Mouse (Mus musculus): ENCODE data around the gene 1700042G07Rik. TPM values are rescaled to one million over a fixed set of nuclear protein-coding genes. Genes with fewer than 3 reads are reported as not detected.

1700042G07Rik gene
- polyA plus RNA-seq, 1 experiment from 2014 or later: not detected

GRCm38 (mm10) chr4:116222843-116223119 is 49.6 kb downstream of the 1700042G07Rik start:
- H3K36me3 ChIP-seq (ENCODE audit: control insufficient read depth, insufficient read depth, low read length): no peaks in the 10 kb centered on the region
- peak overlapping the region; percentile 100 for H3K27ac ChIP-seq (ENCODE audit: low read length)
- no peak for ATAC-seq
- H3K4me2 ChIP-seq (ENCODE audit: low read length): peak overlapping the region; percentile 47
- H3K9me3 ChIP-seq (replicated peaks; ENCODE audit: control insufficient read depth, low read length, poor library complexity, severe bottlenecking): no peaks in the 10 kb centered on the region
- H3K4me3 ChIP-seq (ENCODE audit: low read depth, low read length): peak overlapping the region; percentile 52
- H3K9ac ChIP-seq (ENCODE audit: low read depth, low read length): peak overlapping the region; percentile 76
- no peaks in the 10 kb centered on the region for H3K27me3 ChIP-seq (ENCODE audit: control insufficient read depth, insufficient read depth, low read depth, low read length)
- WGBS: under 1% methylated on average over 6 of the region's 6 CpGs
- H3K4me1 ChIP-seq (ENCODE audit: control insufficient read depth, insufficient read depth, low read length): peaks cover 16% of the 10 kb centered on the region

Other genes starting within 250 kb of the 1700042G07Rik start
- gene Dmbx1, start 233.4 kb upstream of the 1700042G07Rik start, polyA plus RNA-seq (2015; fragmentation: Nextera tagmentation; extraction: Ambion mirVana): 6.1 and 12.0 TPM in 2 replicates
- 25.9 and 27.3 TPM in 2 replicates for gene Faah, start 155.4 kb upstream of the 1700042G07Rik start, polyA plus RNA-seq (2015; fragmentation: Nextera tagmentation; extraction: Ambion mirVana)
- gene Nsun4, start 119.5 kb upstream of the 1700042G07Rik start, polyA plus RNA-seq (2015; fragmentation: Nextera tagmentation; extraction: Ambion mirVana): 9.9 and 11.3 TPM in 2 replicates
- gene Uqcrh, start 98.3 kb upstream of the 1700042G07Rik start, polyA plus RNA-seq (2015; fragmentation: Nextera tagmentation; extraction: Ambion mirVana): 367 and 376 TPM in 2 replicates
- 73.7 and 74.6 TPM in 2 replicates for gene Lrrc41, start 98.1 kb upstream of the 1700042G07Rik start, polyA plus RNA-seq (2015; fragmentation: Nextera tagmentation; extraction: Ambion mirVana)
- 4.6 and 6.1 TPM in 2 replicates for gene Rad54l, start 49.7 kb upstream of the 1700042G07Rik start, polyA plus RNA-seq (2015; fragmentation: Nextera tagmentation; extraction: Ambion mirVana)
- 63.1 and 68.8 TPM in 2 replicates for gene Pomgnt1, start 49.5 kb upstream of the 1700042G07Rik start, polyA plus RNA-seq (2015; fragmentation: Nextera tagmentation; extraction: Ambion mirVana)
- 2.1 and 3.1 TPM in 2 replicates for gene Lurap1, start 22.0 kb upstream of the 1700042G07Rik start, polyA plus RNA-seq (2015; fragmentation: Nextera tagmentation; extraction: Ambion mirVana)
- not detected in 2 replicates for gene Tspan1, start 5.8 kb upstream of the 1700042G07Rik start, polyA plus RNA-seq (2015; fragmentation: Nextera tagmentation; extraction: Ambion mirVana)
- gene Gm49337, start within 50 bp of the 1700042G07Rik start, polyA plus RNA-seq (2015; fragmentation: Nextera tagmentation; extraction: Ambion mirVana): not detected in 2 replicates
- gene Pik3r3, start 48.2 kb downstream of the 1700042G07Rik start, polyA plus RNA-seq (2015; fragmentation: Nextera tagmentation; extraction: Ambion mirVana): 80.5 and 94.2 TPM in 2 replicates